Mouse (Mus musculus) small intestine, adult 2 months (tissue): ENCODE measurements around the gene Erich2.

Experiments used
- CTCF ChIP-seq: fragments of 200-500 bp; IDR thresholded peaks from 2 replicates; pipeline ENCODE4 v1.5.1; 2012; ENCODE audit warnings: low read depth, mild to moderate bottlenecking, control low read depth, inconsistent platforms, low read length, moderate library complexity, mixed read lengths; ENCODE audit not compliant: insufficient replicate concordance, insufficient read length; ENCODE audit errors: extremely low read depth
- POLR2A ChIP-seq: fragments of 200-500 bp; IDR thresholded peaks from 2 replicates; pipeline ENCODE4 v1.6.1; 2012; ENCODE audit warnings: low read depth, mild to moderate bottlenecking, control low read depth, inconsistent platforms, low read length, moderate library complexity

GRCm38 (mm10) chr2:70505229-70505628, 3.4 kb upstream of the Erich2 start:
- no peak for TF ChIP-seq POLR2A
- no peak for TF ChIP-seq CTCF
